Mouse (Mus musculus): ENCODE measurements at regions not wholly inside any gene's neighbourhood (a gene's known extent, or its start where the extent isn't known, plus 50 kb on each side); places are given as distances from the start of the nearest gene placed in this dataset.

DNA sequence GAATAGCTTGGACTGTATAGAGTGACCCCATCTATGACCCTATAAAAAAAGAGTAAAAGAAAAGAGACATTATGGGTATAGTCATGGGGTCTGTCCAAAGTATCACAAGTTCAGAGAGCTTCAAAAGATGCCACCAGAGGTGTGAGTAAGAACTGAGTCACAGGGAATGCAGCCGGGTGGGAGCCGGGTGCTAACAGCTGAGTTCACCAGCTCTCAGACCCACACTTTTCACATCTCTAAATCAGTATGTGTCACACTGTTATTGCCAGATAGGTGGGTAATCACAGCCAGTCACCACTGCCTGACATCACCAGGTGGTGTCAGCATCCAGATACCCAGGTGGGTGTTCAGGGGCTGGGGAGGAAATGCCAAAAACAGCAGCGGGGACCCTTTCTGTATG is 81.1 kb upstream of the Spred2 start:
- TF ChIP-seq CEBPB (IDR thresholded peaks at IDR 0.05; ENCODE audit: insufficient read depth, poor library complexity, severe bottlenecking) (no peak), POLR2A (IDR thresholded peaks at IDR 0.05; ENCODE audit: insufficient read length, low read depth) (no peak), USF1 (IDR thresholded peaks at IDR 0.05; ENCODE audit: low read depth) (no peak), E2F4 (IDR thresholded peaks at IDR 0.05; ENCODE audit: insufficient read depth) (no peak), MYOD1 (IDR thresholded peaks at IDR 0.05; ENCODE audit: control insufficient read depth in 1 of 3, insufficient read length in 2 of 3, low read depth in 2 of 3) (peak in 2 of 3 experiments; percentile 18 to 80)
